Mouse (Mus musculus) adrenal gland (tissue): ENCODE measurements around the gene Fgfr2.

ENCODE experiments used
- intact Hi-C: fragments of 180-260 bp; cut with DNase I; formaldehyde crosslinking; loops from one replicate; pipeline ENCODE4 v1.15.1; 2025

Fgfr2 gene

GRCm38 (mm10) chr7:130201020-130201419 lies 2922.1 kb downstream of the Fgfr2 start:
- intact Hi-C loops: no loop called here

DNA sequence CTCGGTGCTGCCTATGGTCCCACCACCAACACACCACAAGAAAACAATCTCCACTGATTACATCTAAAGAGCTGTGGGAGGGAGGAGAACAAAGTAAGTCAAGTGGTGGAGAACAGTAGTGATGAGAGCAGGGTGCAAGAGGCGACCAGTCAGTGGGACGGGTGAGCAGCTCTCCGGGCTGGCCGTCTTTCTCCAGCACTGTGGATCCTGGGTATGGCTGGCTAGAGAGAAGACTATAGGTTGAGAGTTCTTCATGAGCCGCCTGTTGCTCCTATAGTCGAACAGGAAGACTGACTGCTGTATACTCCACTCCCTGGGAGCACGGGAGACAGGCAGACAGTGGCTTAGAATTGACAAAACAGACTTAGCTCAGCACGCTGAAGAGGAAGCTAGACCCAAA lies 2923.2 kb downstream of the Fgfr2 start:
- intact Hi-C loops: loop anchor here (5.0 kb wide), 1 partner anchor 62 kb away; no protein-coding TSS in a partner anchor

GRCm38 (mm10) chr7:130199317-130199716 lies 2923.8 kb downstream of the Fgfr2 start:
- intact Hi-C loops: loop anchor here (5.0 kb wide), 1 partner anchor 63 kb away; no protein-coding TSS in a partner anchor

DNA sequence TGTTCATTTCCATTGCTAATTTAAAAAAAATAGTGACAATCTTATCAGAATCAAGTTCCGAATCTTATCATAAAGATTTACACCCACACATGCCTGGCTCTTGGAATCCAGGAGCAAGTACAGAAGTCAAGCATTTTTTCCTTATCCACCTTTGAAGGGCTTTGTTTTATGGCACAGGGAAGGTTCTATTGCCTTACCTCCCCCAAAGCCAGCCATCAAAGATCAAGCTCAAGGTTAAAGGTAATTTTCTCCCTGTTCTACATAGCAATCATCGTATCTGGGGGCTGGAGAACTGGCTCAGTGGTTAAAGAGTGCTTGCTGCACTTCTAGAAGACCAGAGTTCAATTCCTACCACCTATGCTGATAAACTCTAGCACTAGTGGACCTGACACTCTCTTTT lies 2928.1 kb downstream of the Fgfr2 start:
- intact Hi-C loops: loop anchor here (5.0 kb wide), 1 partner anchor 67 kb away; no protein-coding TSS in a partner anchor

DNA sequence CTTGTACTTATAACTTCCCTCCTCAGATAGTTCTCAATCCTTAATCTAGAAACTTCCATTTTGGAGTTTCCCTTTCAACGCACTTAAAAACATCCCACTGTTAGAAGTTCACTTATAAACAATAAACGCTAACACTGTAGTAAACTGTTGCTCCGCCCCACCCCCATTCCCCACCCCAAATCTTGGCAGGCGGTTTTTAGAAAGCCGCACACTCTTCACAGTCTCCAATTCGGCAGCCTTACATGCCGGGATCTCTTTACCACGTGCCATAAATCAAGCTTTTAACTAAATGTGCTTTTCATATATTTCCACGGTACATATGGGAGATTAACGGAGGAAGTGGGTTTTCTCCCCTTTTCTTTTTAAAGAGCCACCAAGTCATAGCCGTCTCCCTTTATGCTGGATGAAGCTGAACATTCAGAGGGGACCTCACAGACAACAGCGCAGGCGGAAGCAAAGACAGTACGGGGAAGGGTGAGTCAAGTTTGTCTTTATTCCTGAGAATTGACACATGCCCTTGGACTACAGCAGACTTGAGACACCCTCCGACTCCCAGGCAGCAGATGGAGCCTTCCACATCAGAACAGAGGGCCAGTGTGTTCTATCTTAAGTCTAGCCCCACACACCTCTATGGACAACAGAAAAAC lies 2932.7 kb downstream of the Fgfr2 start:
- intact Hi-C loops: no loop called here

- intact Hi-C loops: no loop called here
Measured at GRCm38 (mm10) chr7:130189901-130190300, 2933.2 kb downstream of the Fgfr2 start.

DNA sequence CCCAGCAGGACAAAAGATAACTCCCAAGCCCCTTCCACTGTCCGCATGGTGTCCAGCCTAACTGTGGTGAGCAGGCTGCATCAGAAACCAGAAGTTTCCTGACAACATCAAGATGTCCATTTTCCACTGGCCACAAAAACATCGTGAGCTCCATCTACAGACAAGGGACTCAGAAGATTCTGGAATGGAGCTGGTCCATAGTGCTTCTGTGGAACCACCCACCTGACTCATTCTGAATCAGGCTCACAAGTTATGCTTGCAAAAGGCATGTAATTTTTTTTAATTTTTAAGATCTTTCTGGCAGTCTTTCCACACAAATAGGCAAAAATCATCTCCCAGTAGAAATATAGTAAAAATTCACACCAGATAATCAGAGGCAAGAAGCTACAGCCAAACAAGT lies 2935.0 kb downstream of the Fgfr2 start:
- intact Hi-C loops: no loop called here

- intact Hi-C loops: no loop called here
Measured at GRCm38 (mm10) chr7:130184864-130185263, 2938.3 kb downstream of the Fgfr2 start.

- intact Hi-C loops: no loop called here
Measured at GRCm38 (mm10) chr7:130183960-130184359, 2939.2 kb downstream of the Fgfr2 start.

GRCm38 (mm10) chr7:130182551-130182950 lies 2940.6 kb downstream of the Fgfr2 start:
- intact Hi-C loops: no loop called here

DNA sequence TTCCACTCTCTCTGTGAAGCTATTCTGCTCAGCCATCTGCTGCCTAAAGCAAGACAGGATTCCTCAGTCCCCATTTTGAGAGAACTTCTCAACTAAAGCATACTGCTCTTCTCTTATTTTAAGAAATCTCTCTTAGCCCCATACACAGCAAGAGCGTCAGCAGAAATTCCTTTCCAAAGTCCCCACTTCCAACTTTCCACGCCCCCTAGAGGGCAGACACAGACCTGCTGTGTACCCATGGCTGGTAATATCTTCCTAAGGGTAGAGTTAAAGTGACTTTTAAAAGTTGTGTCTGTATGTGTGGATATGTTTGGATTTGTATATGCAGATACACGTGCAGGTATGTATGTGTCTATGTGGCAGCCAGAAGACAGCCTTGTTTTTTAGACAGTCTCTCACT lies 2944.2 kb downstream of the Fgfr2 start:
- intact Hi-C loops: loop anchor here (10.0 kb wide), 2 partner anchors 194 to 524 kb away; no protein-coding TSS in a partner anchor

DNA sequence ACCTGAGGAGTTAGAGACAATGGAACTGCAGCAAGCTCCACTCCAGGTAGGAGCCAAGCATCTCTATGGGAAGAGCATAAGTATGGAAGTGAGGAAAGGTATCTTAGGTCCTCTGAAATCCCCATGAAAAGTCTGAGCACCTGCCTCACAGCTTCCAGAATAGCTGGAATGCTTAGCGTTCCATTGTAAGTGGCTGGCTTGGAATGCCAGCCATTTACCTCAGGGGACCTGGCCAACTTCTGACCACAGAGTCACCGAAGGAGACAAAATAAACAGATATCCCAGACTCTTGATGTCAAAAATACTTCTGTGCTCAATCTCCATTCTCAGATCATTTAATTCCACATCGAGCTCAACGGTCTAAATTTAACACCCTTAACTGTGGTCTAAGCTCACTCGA lies 2946.1 kb downstream of the Fgfr2 start:
- intact Hi-C loops: loop anchor here (10.0 kb wide), 2 partner anchors 192 to 522 kb away; no protein-coding TSS in a partner anchor

- intact Hi-C loops: loop anchor here (5.0 to 10.0 kb wide), 3 partner anchors 88 to 520 kb away; no protein-coding TSS in a partner anchor
Measured at GRCm38 (mm10) chr7:130174525-130174924, 2948.6 kb downstream of the Fgfr2 start.

DNA sequence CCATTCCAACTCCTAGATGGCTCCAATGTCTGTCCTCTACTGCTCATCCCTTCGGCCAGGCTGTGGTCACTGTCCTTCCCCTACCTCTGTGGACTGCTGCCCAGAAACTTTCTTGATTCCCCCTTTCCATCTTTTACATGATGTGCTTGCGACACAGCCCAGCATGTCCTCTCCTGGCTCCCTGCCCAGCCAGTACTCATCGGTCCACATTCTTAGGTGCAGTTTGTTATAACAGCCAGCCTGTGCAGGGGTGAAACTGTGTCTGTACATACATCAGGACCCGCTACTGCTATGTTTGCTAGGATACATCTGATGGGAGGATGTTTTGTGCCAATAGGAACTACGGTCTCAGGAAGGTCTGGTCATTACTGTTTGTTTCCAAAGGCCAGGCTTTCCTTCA lies 2949.2 kb downstream of the Fgfr2 start:
- intact Hi-C loops: loop anchor here (5.0 to 10.0 kb wide), 3 partner anchors 88 to 519 kb away; no protein-coding TSS in a partner anchor

- intact Hi-C loops: loop anchor here (5.0 to 10.0 kb wide), 3 partner anchors 92 to 515 kb away; no protein-coding TSS in a partner anchor
Measured at GRCm38 (mm10) chr7:130170144-130170543, 2953.0 kb downstream of the Fgfr2 start.

GRCm38 (mm10) chr7:130168296-130168695 lies 2954.9 kb downstream of the Fgfr2 start:
- intact Hi-C loops: no loop called here

DNA sequence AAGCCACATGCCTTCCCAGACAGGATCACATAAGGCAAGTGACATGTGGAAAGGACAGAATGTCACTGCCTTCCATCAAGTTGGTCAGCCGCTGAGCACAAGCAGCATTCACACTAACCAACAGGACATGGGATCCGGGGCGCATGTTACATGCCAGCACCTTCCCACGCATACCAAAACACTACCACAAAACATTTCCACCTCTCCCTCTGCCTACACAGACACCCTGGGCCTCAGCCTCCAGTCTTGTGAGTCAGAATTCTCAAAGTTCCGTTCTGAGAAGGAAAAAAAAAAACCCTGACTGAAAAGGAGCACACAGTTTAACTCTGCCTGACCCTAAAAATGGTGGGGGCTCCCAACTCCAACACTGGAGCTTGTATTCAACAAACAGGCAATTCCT lies 2955.9 kb downstream of the Fgfr2 start:
- intact Hi-C loops: no loop called here

DNA sequence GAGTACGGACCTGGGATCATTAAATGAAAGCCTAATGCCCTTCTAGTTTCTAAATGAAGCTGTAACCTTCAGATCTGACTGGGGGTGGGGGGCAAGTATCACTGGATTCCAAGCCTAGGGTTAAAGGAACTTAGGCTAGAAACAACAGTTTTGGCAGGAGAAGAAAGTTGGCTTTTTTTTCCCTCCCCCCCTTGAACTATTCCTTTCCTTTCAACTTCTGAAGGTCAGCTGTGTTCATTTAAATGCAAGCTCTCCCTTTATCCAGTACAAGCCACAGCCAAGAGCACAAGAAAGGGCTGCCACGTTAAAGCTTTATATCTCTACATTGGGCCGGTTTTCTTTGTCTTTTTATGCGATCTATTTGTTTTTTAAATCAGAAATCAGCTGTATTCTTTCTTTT lies 2957.0 kb downstream of the Fgfr2 start:
- intact Hi-C loops: no loop called here

- intact Hi-C loops: no loop called here
Measured at GRCm38 (mm10) chr7:130165408-130165807, 2957.7 kb downstream of the Fgfr2 start.

DNA sequence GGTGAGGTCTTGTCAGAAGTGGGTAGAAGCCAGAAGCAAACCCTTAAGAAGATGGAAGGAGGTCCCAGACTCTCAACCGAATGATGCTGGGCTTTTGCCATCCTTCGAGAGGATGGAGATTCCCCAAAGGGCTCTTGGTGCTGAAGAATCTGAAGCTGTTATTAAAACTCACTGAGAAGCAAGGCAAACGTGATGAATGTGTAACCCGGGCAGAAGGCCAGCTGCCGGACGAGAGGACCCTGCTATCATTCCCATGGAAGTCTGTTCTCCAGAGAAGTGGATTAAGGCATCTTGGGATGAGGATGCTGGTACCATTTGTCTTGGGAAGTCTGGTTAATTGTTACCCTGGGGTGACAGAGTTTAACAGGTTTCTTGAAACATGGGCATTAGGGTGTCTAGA lies 2960.4 kb downstream of the Fgfr2 start:
- intact Hi-C loops: no loop called here

- intact Hi-C loops: no loop called here
Measured at GRCm38 (mm10) chr7:130161581-130161980, 2961.6 kb downstream of the Fgfr2 start.

DNA sequence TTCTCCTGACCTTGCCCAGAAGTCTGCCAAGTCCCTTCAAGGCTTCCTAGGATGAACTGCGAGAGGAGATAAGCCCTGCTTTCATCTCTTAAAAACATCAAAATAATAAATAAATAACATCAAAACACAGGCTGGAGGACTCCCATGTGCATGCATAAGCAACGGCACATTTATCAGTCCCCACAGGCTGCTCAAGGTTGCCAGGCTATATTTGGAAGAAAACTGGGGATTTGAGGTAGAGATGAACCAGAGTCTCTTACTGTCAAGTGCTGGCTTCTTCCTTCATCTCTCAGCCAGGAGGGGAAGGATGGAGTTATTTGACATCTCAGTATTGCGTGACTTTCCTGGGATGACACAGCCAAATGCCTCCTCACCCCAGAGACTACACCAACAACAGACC lies 2964.3 kb downstream of the Fgfr2 start:
- intact Hi-C loops: loop anchor here (5.0 kb wide), 1 partner anchor 47 kb away; no protein-coding TSS in a partner anchor

- intact Hi-C loops: no loop called here
Measured at GRCm38 (mm10) chr7:130153363-130153969, 2969.7 kb downstream of the Fgfr2 start.
